Mouse (Mus musculus) CH12.LX (cell line): ENCODE results near the gene Pknox2. TPM values are rescaled to one million over a fixed set of nuclear protein-coding genes. Genes with fewer than 3 reads are reported as not detected.

Source experiments
- DNase-seq: peaks from one replicate; pipeline ENCODE4 v3.0.0-alpha.2; 2013; ENCODE audit errors: extremely low read depth
- H3K27ac ChIP-seq: 2 replicates; pipeline ENCODE4 v1.5.1; 2012; ENCODE audit warnings: low read depth, mild to moderate bottlenecking, control low read depth, moderate library complexity; ENCODE audit not compliant: insufficient read depth
- H3K27me3 ChIP-seq: replicated peaks from 2 replicates; pipeline ENCODE3; 2012; ENCODE audit warnings: inconsistent platforms
- H3K36me3 ChIP-seq, 2 experiments: replicated peaks in 1 of 2; 2 replicates each; pipeline versions ENCODE3 to v1.6.1; 2012; ENCODE audit warnings: inconsistent platforms in 1 of 2, low read length in 1 of 2, mild to moderate bottlenecking in 1 of 2, mixed read lengths in 1 of 2, moderate library complexity in 1 of 2; ENCODE audit not compliant: control insufficient read depth in 1 of 2, insufficient read depth in 1 of 2
- H3K4me1 ChIP-seq, 2 experiments: 2 replicates each; pipeline ENCODE4 v1.6.1; 2012; ENCODE audit warnings: inconsistent platforms in 1 of 2, moderate library complexity in 1 of 2; ENCODE audit not compliant: insufficient read depth in 2 of 2, control insufficient read depth in 1 of 2
- H3K4me2 ChIP-seq: 2 replicates; pipeline ENCODE4 v1.6.1; 2012; ENCODE audit warnings: low read depth, mild to moderate bottlenecking, control low read depth; ENCODE audit not compliant: poor library complexity, insufficient read depth, severe bottlenecking
- H3K4me3 ChIP-seq, 3 experiments: fragments of 150-350 bp in 1 of 3; sonication (generic) in 1 of 3; replicated peaks in 1 of 3; 2 replicates each; pipeline versions ENCODE3 to v1.5.1; 2011 to 2012; ENCODE audit warnings: low read depth in 2 of 3, low read length in 2 of 3, mild to moderate bottlenecking in 2 of 3, moderate library complexity in 2 of 3, control low read depth in 1 of 3, improper control_type of control experiment in 1 of 3, inconsistent platforms in 1 of 3, mixed read lengths in 1 of 3; ENCODE audit not compliant: poor library complexity in 1 of 3
- H3K79me2 ChIP-seq: replicated peaks from 2 replicates; pipeline ENCODE4 v1.6.1; 2012; ENCODE audit warnings: mild to moderate bottlenecking, moderate library complexity; ENCODE audit not compliant: control insufficient read depth, poor library complexity, insufficient read depth, severe bottlenecking; ENCODE audit errors: extremely low read depth
- H3K9ac ChIP-seq: 2 replicates; pipeline ENCODE4 v1.6.1; 2012; ENCODE audit warnings: low read depth, mild to moderate bottlenecking, control low read depth, moderate library complexity; ENCODE audit not compliant: insufficient read depth
- H3K9me3 ChIP-seq: replicated peaks from 2 replicates; pipeline ENCODE3; 2012; ENCODE audit warnings: low read length, inconsistent platforms, mixed read lengths
- CHD2 ChIP-seq: IDR thresholded peaks from 2 replicates; pipeline ENCODE4 v1.6.1; 2011; ENCODE audit warnings: low read length, improper control_type of control experiment
- CTCF ChIP-seq, 2 experiments: IDR thresholded peaks in 1 of 2; conservative IDR thresholded peaks in 1 of 2; 2 replicates each; pipeline ENCODE4 v1.5.1; 2011 to 2012; ENCODE audit warnings: low read depth in 2 of 2, low read length in 2 of 2, improper control_type of control experiment in 1 of 2, inconsistent platforms in 1 of 2, mild to moderate bottlenecking in 1 of 2, moderate library complexity in 1 of 2
- E2F4 ChIP-seq: IDR thresholded peaks from 2 replicates; pipeline ENCODE4 v1.6.1; 2011; ENCODE audit warnings: low read depth, low read length, improper control_type of control experiment; ENCODE audit not compliant: insufficient replicate concordance
- ELF1 ChIP-seq: IDR thresholded peaks from 2 replicates; pipeline ENCODE4 v1.6.1; 2014; ENCODE audit warnings: low read depth, mild to moderate bottlenecking, inconsistent platforms, low read length, improper control_type of control experiment
- ETS1 ChIP-seq: conservative IDR thresholded peaks from 2 replicates; pipeline ENCODE4 v1.6.1; 2012; ENCODE audit warnings: low read depth, mild to moderate bottlenecking, inconsistent platforms, low read length, improper control_type of control experiment, moderate library complexity
- IRF4 ChIP-seq: IDR thresholded peaks from 2 replicates; pipeline ENCODE4 v1.6.1; 2014; ENCODE audit warnings: low read depth, mild to moderate bottlenecking, inconsistent platforms, low read length, improper control_type of control experiment
- JUN ChIP-seq: IDR thresholded peaks from 2 replicates; pipeline ENCODE4 v1.6.1; 2011; ENCODE audit warnings: low read depth, mild to moderate bottlenecking, low read length, improper control_type of control experiment, moderate library complexity; ENCODE audit not compliant: insufficient read depth
- JUND ChIP-seq: conservative IDR thresholded peaks from 2 replicates; pipeline ENCODE4 v1.6.1; 2011; ENCODE audit warnings: low read depth, low read length, improper control_type of control experiment
- KAT2A ChIP-seq: IDR thresholded peaks from 2 replicates; pipeline ENCODE4 v1.6.1; 2012; ENCODE audit warnings: low read length, improper control_type of control experiment, inconsistent platforms; ENCODE audit not compliant: insufficient replicate concordance
- MAX ChIP-seq: IDR thresholded peaks from 2 replicates; pipeline ENCODE4 v1.6.1; 2011; ENCODE audit warnings: low read length, improper control_type of control experiment
- MAZ ChIP-seq: IDR thresholded peaks from 2 replicates; pipeline ENCODE4 v1.6.1; 2012; ENCODE audit warnings: low read depth, mild to moderate bottlenecking, inconsistent platforms, low read length, improper control_type of control experiment, moderate library complexity
- MEF2A ChIP-seq: IDR thresholded peaks from 2 replicates; pipeline ENCODE4 v1.6.1; 2014; ENCODE audit warnings: low read depth, mild to moderate bottlenecking, inconsistent platforms, low read length, improper control_type of control experiment, borderline replicate concordance
- NELFE ChIP-seq: IDR thresholded peaks from 2 replicates; pipeline ENCODE4 v1.6.1; 2011; ENCODE audit warnings: low read depth, low read length, improper control_type of control experiment
- RAD21 ChIP-seq: IDR thresholded peaks from 2 replicates; pipeline ENCODE4 v1.6.1; 2011; ENCODE audit warnings: low read depth, mild to moderate bottlenecking, low read length, improper control_type of control experiment, moderate library complexity
- TCF12 ChIP-seq: IDR thresholded peaks from 2 replicates; pipeline ENCODE4 v1.6.1; 2014; ENCODE audit warnings: low read depth, mild to moderate bottlenecking, inconsistent platforms, low read length, improper control_type of control experiment
- UBTF ChIP-seq: IDR thresholded peaks from 2 replicates; pipeline ENCODE4 v1.6.1; 2012; ENCODE audit warnings: low read depth, mild to moderate bottlenecking, inconsistent platforms, low read length, improper control_type of control experiment, moderate library complexity
- USF2 ChIP-seq: conservative IDR thresholded peaks from 2 replicates; pipeline ENCODE4 v1.6.1; 2011; ENCODE audit warnings: low read depth, low read length, improper control_type of control experiment
- ZKSCAN1 ChIP-seq: IDR thresholded peaks from 2 replicates; pipeline ENCODE4 v1.6.1; 2012; ENCODE audit warnings: low read depth, inconsistent platforms, low read length, improper control_type of control experiment, borderline replicate concordance
- dilution Hi-C: fragments of 300-500 bp; cut with MboI; formaldehyde crosslinking; loops from 2 replicates; pipeline ENCODE4 v1.14.3; 2020; ENCODE audit warnings: low sequenced_read_pairs; ENCODE audit not compliant: extremely low pct_unique_long_range_greater_than_20kb, extremely low pct_ligation_motif_present
- in situ Hi-C: fragments of 300-500 bp; cut with MboI; formaldehyde crosslinking; loops from 3 replicates; pipeline ENCODE4 v1.14.3; 2019; ENCODE audit warnings: low sequenced_read_pairs, low pct_ligation_motif_present, low pct_unique_long_range_greater_than_20kb, mixed read lengths
- polyA plus RNA-seq: library from polyadenylated mRNA; unstranded; fragments of >175 nt; gene quantifications from 2 replicates; pipeline ENCODE4 v1.2.1, GENCODE M21; 2012; ENCODE audit warnings: low read depth; ENCODE audit not compliant: insufficient read length
- total RNA-seq, 2 experiments: library from RNA; depleted of rRNA; stranded (reverse); fragments of 300-350 nt in 1 of 2; fragments of >200 nt in 1 of 2; gene quantifications; 2 replicates each; pipeline ENCODE4 v1.2.3; 2012 to 2014

Pknox2 gene
- total and polyA plus RNA-seq, 3 experiments = 0.08 to 0.11 TPM; not detected in 1

GRCm38 (mm10) chr9:37122971-37123370 is 24.2 kb downstream of the Pknox2 start:
- dilution Hi-C loops = no loop called here
- no peak overlapping the region for H3K4me3 ChIP-seq
- TF ChIP-seq RAD21 (no peak), ELF1 (no peak), USF2 (no peak), CHD2 (no peak), MAZ (no peak), CTCF (conservative IDR thresholded peaks at IDR 0.05 in 1 of 2, IDR thresholded peaks at IDR 0.05 in 1 of 2; ENCODE audit: low read depth in 2 of 2, low read length in 2 of 2) (no peak), KAT2A (no peak), NELFE (no peak), E2F4 (no peak), JUN (no peak), ETS1 (no peak), JUND (no peak), MAX (no peak)
- H3K4me1 ChIP-seq = peaks cover 0 to under 1% of the 10 kb centered on the region in 2 experiments; a peak in 2 of 4 replicates
- peaks cover 27% of the 10 kb centered on the region for H3K27me3 ChIP-seq
- DNase-seq = no peak
- no peak overlapping the region for H3K9ac ChIP-seq
- in situ Hi-C loops = no loop called here
- H3K4me2 ChIP-seq = no peak overlapping the region
- H3K36me3 ChIP-seq = no peaks in the 10 kb centered on the region
- H3K79me2 ChIP-seq = no peaks in the 10 kb centered on the region
- H3K9me3 ChIP-seq = no peaks in the 10 kb centered on the region
- no peak overlapping the region for H3K27ac ChIP-seq

- no peak overlapping the region for H3K9ac ChIP-seq
- TF ChIP-seq MEF2A (no peak), UBTF (no peak), ETS1 (no peak), TCF12 (no peak), IRF4 (no peak), ZKSCAN1 (no peak)
- TF ChIP-seq, all 38 proteins: peak for 0
- Histone ChIP-seq H3K27ac (no peak overlapping the region), H3K27me3 (peaks cover 29% of the 10 kb centered on the region), H3K9me3 (no peaks in the 10 kb centered on the region), H3K4me3 (no peak overlapping the region), H3K36me3 (no peaks in the 10 kb centered on the region), H3K4me2 (no peak overlapping the region), H3K4me1 (peaks cover 2 to 6% of the 10 kb centered on the region in 2 experiments; a peak in 3 of 4 replicates), H3K79me2 (no peaks in the 10 kb centered on the region)
- in situ Hi-C loops = no loop called here
- dilution Hi-C loops = no loop called here
- no peak for DNase-seq
These were observed 24.8 kb downstream of the Pknox2 start for GRCm38 (mm10) chr9:37122381-37122780.
